Mouse (Mus musculus) activated CD4-positive, CD25-positive, alpha-beta regulatory T cell, adult 4 months (primary cell): Measurements from ENCODE around the gene Rxfp2. TPM values are rescaled to one million over a fixed set of nuclear protein-coding genes. Genes with fewer than 3 reads are reported as not detected.
A peak's percentile ranks its signal among the peaks of the same experiment; 100 is the strongest.

Experiments
- ATAC-seq: one replicate; pipeline ENCODE4 v1.8.0; 2017
- polyA plus RNA-seq, 2 experiments: library from polyadenylated mRNA; unstranded; fragments of 100-300 nt; shearing (Covaris generic); gene quantifications; one replicate each; pipeline ENCODE4 v1.2.1; 2017

Gene Rxfp2
- polyA plus RNA-seq, 2 experiments from 2014 or later, result not detected

DNA sequence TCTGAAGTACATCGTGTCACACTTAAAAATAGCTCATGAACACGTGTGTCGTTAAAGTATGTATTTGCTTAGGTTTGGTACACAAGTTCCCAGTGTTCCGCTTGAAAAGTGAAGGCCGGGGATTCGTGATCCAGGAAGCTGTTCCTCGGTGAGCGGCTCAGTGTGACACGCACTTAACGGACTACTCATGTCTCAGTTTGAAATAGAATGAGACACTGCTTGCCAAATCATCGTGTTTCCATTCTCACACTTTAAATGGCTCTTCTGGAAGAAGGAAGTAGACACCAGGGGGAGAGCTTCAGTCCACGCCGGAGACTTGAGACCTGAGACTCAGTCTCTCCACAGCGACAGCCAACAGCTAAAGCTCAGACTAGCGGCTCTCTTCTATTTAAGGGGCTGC lies 28.0 kb downstream of the Rxfp2 start:
- no peak for ATAC-seq

DNA sequence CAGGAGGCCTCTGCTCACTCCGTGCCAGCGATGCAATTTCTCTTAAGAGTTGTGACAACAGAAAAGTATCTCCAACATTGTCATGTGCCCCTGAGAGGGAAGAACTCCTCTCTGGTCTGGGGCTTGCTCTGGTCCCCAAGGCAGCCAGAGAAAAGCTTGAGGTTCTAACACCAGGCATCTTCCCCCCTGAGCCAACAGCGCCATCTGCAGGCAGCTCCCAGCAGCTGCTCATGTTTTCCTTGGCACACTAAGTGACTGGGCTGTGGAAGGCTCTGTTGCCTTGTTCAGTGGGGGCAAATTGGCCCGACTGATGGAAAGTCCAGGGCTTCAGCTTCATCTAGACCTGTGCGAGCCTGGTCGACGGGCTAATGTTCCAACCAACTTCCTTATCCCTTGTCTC lies 31.5 kb downstream of the Rxfp2 start:
- ATAC-seq, result no peak

DNA sequence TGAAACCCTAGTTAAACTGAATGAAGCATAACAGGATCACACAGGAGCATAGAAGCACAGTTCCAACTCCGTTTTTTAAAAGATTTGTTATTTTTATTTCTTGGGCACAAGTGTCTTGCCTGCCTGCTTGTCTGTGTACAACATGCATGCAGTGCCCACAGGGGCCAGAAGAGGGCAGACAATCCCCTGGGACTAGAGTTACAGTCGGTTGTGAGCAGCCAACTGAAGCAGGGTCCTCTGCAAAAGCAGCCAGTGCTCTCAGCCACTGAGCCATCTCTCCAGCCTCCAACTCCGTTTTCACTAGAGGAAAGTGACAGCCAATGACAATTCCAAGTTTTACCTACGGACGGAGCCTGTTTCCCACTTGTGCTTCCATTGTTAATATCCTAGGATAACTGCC lies 33.4 kb downstream of the Rxfp2 start:
- ATAC-seq, result no peak

DNA sequence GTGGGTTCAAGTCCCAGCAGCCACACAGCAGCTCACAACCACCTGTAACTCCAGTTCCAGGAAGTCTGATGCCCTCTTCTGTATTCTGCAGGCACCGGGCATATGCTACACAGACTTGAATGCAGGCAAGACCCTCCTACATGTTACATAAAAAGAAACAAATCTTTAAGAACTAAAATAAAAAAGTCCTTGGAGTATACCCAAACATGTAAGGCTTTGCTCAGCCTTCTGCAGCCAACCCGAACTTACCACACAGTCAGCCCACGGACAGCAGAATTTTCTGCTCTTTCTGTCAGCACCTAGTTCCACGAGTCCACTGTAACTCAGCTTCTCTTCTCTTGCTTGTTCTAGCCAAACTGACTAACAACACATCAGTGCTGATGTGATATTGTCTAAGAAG lies 34.8 kb downstream of the Rxfp2 start:
- no peak for ATAC-seq

GRCm38 (mm10) chr5:150053956-150054355 lies 35.5 kb downstream of the Rxfp2 start:
- ATAC-seq, result no peak

DNA sequence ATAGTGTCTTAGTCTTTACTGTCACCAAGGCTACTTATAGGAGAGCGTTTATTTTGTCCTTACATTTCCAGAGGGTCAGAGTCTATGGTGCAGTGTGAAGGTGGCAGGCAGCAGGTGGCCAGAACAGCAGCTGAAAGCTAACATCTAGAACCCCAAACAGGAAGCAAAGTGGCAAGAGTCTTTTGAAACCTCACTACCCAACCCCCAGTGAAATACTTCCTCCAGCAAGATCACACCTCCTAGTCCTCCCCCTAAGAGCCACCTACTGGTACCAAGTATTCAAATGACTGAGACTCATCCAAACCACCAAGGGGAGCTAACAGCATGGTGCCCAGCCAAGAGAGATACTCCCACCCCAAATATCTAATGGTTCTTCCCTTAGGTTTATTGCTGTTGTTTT lies 36.8 kb downstream of the Rxfp2 start:
- ATAC-seq, result no peak

DNA sequence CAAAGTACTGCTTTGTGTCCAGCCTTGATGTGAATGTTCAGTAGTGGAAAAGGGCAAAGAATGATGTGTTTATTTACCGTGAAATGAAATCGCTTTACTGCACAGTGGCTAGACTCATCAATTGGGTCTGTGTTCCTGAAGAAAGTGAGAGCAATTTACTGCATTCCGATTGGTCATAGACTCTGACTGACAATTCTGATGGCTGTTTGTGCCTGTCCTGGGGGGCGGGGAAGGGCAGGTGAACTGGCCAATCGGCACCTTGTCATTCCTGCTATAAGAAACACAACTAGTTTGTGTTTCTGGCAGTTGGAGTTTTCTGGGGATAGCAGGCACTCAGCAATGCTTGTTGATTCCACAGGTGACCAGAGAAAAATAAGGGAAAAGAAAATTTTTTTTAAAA lies 37.6 kb downstream of the Rxfp2 start:
- no peak for ATAC-seq

GRCm38 (mm10) chr5:150058845-150059244 lies 40.4 kb downstream of the Rxfp2 start:
- ATAC-seq, result no peak

DNA sequence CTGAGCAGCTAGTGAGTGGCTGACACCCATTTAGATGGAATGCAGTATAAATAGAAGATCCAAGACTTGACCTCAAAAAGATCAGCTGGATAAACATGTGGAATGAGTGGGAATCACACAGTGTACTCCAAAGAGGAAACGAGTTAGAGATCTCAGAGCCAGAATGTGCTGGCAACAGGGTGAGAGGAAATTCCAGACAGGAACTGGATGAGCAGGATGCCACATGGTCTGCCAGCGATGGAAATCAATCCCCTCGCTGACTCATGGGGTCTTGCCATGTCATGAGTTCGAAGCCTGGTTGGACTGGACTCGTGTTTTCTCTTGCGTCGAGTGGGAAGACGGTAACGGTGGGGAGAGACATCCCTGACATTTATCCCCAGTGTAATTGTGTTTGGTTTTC lies 41.0 kb downstream of the Rxfp2 start:
- ATAC-seq, result no peak

DNA sequence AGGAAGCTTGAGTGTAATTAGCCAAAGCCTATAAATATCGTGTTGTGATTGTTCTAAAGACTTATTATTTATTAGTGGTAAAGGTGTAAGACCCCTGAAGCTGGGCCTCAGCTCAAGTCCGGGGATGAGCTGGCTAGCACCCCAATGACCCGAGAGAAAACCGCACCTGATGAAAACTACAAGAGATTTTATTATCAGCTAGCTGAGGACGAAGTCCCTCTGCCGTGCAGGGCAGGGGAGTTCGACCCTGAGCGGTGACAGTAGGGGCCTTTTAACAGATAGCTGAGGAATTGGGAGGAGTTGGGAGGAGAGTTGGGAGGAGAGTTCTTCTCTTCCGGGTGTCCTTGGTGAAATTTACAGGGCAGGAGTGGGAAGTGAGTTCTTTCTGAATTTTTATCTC lies 42.6 kb downstream of the Rxfp2 start:
- no peak for ATAC-seq

- no peak for ATAC-seq
Measured at GRCm38 (mm10) chr5:150064286-150064685, 45.8 kb downstream of the Rxfp2 start.

GRCm38 (mm10) chr5:150070086-150070485 lies 51.6 kb downstream of the Rxfp2 start:
- ATAC-seq, result no peak

- no peak for ATAC-seq
Measured at GRCm38 (mm10) chr5:150071738-150072137, 53.3 kb downstream of the Rxfp2 start.

DNA sequence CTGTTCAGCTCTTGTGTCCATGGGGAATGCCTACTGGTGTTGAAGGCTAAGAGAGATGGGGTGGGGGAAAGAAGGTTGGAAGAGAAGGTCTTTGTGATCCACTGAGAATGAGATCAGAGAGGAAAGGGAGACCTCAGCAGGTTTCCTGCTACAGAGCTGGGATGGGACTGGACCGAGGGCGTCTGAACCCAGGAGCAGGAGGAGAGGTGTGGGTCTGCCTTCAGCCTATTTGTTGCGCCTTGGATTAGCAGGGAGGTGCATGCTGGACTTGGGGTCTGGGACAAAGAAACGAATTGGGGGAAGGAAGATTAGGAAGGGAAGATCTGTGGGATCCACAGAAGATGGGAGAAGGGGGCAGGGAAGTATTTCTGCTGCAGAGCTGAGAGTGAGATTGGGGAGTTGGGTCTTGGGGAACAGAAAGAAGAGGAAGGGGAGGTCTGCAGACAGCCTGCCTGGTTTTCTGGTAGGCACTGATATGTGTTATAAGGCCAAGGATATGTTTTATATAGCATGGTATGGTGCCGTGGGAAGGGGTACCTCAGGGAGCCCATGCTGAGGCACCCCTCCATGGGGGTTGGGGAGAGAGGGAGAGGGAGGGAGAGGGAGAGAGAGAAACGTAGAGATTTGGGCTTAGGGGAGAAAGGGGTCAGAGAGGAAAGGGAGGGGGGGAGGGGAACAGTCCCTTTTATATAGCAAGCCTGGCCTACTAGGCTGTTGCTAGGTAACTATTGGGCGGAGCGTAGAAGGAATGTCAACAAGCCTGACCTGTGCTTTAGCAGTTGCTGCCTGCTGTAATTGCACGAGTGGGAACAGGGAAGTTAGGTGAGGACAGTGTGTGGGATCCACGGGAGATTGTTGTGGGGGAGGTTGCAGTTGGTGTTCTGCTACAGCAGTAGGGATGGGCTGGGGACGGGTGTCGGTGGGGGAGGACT lies 61.7 kb downstream of the Rxfp2 start:
- no peak for ATAC-seq

- ATAC-seq, result no peak
Measured at GRCm38 (mm10) chr5:150082696-150083095, 64.2 kb downstream of the Rxfp2 start.

DNA sequence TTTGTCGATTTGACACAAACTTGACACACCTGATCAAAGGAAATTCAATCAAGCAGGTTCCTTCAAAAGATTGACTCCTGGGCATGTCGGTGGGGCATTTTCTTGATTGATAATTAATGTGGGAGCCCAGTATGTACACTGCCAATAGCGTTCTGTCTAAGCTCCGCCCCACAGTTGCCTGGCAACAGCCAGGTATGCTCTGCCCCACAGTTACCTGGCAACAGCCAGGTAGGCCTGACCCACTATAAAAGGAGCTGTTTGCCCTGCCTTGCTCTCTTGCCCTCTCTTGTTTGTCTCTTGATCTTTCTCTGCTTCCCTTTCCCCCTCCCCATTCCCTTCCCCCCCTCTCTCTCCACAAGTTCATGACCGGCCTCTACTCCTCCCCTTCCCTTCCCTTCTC lies 64.7 kb downstream of the Rxfp2 start:
- no peak for ATAC-seq

DNA sequence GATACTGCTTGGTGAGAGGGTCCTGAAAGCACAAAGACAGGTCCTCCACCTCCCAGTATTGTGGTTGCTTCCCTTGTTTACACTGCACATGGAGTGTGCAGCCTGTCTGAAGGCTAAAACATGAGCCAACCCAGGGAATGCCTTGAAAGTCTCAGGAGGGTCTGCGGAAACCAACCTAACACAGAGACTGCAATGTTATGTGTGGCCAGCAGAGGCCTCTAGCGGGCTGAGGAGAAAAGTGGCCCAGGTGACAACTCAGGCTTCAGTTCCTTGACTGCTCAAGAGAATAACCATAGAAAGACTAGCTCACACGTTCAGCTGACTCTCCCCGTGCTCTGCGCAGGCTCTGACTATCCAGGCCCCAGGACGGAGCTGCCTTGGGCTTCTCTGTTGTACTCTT lies 79.1 kb downstream of the Rxfp2 start:
- ATAC-seq, result peak; percentile 82

- no peak for ATAC-seq
Measured at GRCm38 (mm10) chr5:150098754-150099153, 80.3 kb downstream of the Rxfp2 start.

DNA sequence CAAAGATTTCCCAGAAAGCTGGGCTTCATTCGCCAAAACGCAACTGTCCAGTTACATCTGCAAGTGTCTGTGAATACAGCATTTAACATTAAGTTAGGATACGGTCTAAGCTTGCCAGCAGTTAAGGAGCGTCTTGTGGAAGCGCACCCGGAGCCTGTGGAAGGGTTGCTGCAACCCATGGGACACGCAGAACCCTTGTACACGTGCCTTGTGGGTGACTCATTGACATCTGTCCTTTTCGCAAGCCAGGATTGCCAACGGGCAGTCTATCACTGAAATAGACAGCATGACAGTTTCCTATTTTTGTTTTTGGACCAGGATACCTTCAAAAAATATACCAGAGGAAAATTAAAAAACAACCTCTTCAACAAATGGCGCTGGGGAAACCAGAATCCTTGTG lies 83.3 kb downstream of the Rxfp2 start:
- no peak for ATAC-seq

- ATAC-seq, result no peak
Measured at GRCm38 (mm10) chr5:150106358-150106757, 87.9 kb downstream of the Rxfp2 start.

DNA sequence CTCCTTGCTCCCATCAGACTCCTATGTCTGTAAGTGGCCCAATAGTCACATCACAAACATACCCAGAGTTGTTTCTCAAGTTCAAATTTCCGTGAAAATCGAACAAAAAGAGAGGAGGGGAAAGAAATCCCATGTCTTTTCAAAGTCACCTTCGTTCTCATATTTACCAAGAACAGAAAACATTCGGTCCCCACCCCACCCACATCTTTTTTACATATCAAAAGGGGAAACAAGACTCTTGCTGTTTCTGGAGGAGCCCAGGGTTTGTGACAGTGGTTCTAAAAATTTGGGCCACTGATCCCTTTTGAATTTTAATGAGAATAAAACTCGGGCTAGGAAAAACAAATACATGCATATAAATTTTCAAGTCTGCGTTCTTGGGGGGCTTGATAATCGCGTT lies 92.8 kb downstream of the Rxfp2 start:
- no peak for ATAC-seq

- ATAC-seq, result no peak
Measured at GRCm38 (mm10) chr5:150114007-150114406, 95.5 kb downstream of the Rxfp2 start.

GRCm38 (mm10) chr5:150114778-150115177 lies 96.3 kb downstream of the Rxfp2 start:
- no peak for ATAC-seq

GRCm38 (mm10) chr5:150115271-150116092 lies 97.0 kb downstream of the Rxfp2 start:
- no peak for ATAC-seq
